Mouse (Mus musculus) midbrain, postnatal 0 days (tissue): Measurements from ENCODE around the gene Fkbp15. TPM values are rescaled to one million over a fixed set of nuclear protein-coding genes. Genes with fewer than 3 reads are reported as not detected.
A peak's percentile ranks its signal among the peaks of the same experiment; 100 is the strongest.

ENCODE experiments used
- ATAC-seq: fragments of 200-750 bp; cut with Nextera tagmentation; 2 replicates; pipeline ENCODE4 v1.8.0; 2017; ENCODE audit warnings: moderate number of reproducible peaks, mild to moderate bottlenecking, moderate TSS enrichment, moderate library complexity; ENCODE audit not compliant: low FRiP score
- DNase-seq: peaks from one replicate; pipeline ENCODE4 v3.0.0-alpha.2; 2015; ENCODE audit warnings: low spot score
- H3K27ac ChIP-seq: fragments of 300-500 bp; sonication (generic); 2 replicates; pipeline ENCODE4 v1.5.1; 2014; ENCODE audit warnings: low read depth, mild to moderate bottlenecking, low read length, mixed read lengths
- H3K27me3 ChIP-seq: fragments of 300-500 bp; sonication (generic); 2 replicates; pipeline ENCODE4 v1.6.1; 2014; ENCODE audit warnings: low read length, control low read depth, mixed read lengths; ENCODE audit not compliant: insufficient read depth
- H3K36me3 ChIP-seq: fragments of 300-500 bp; sonication (generic); 2 replicates; pipeline ENCODE4 v1.6.1; 2014; ENCODE audit warnings: low read length, control low read depth, mixed read lengths; ENCODE audit not compliant: insufficient read depth
- H3K4me1 ChIP-seq: fragments of 300-500 bp; sonication (generic); 2 replicates; pipeline ENCODE4 v1.6.1; 2014; ENCODE audit warnings: mild to moderate bottlenecking, control low read depth, antibody characterized with exemption, low read length, mixed read lengths; ENCODE audit not compliant: insufficient read depth
- H3K4me2 ChIP-seq: fragments of 300-500 bp; sonication (generic); 2 replicates; pipeline ENCODE4 v1.6.1; 2014; ENCODE audit warnings: low read depth, mild to moderate bottlenecking, low read length, mixed read lengths; ENCODE audit not compliant: poor library complexity, severe bottlenecking
- H3K4me3 ChIP-seq: fragments of 300-500 bp; sonication (generic); 2 replicates; pipeline ENCODE4 v1.5.1; 2014; ENCODE audit warnings: low read depth, mild to moderate bottlenecking, low read length, moderate library complexity
- H3K9ac ChIP-seq: fragments of 300-500 bp; sonication (generic); replicated peaks from 2 replicates; pipeline ENCODE4 v1.6.1; 2014; ENCODE audit warnings: mild to moderate bottlenecking, low read length, moderate library complexity, mixed read lengths; ENCODE audit not compliant: poor library complexity, severe bottlenecking
- H3K9me3 ChIP-seq: fragments of 300-500 bp; sonication (generic); 2 replicates; pipeline ENCODE4 v1.6.1; 2016; ENCODE audit warnings: low read length, control low read depth
- CTCF ChIP-seq: IDR thresholded peaks from 2 replicates; pipeline ENCODE4 v1.5.1; 2016; ENCODE audit warnings: antibody characterized with exemption, mild to moderate bottlenecking
- WGBS: fragments of 180-500 bp; shearing (Covaris S2); extraction: QIAGEN DNeasy Blood & Tissue Kit; methylation state at CpG from one replicate; pipeline ENCODE4 v1.1.7; 2014; 5-methylcytosine and 5-hydroxymethylcytosine counted together
- polyA plus RNA-seq: library from polyadenylated mRNA; unstranded; fragments of >200 nt; fragmentation: Nextera tagmentation; extraction: Ambion mirVana; gene quantifications from 2 replicates; pipeline ENCODE4 v1.2.1, GENCODE M21; 2015
- total RNA-seq: library from RNA; depleted of rRNA; stranded (reverse); fragments of >200 nt; gene quantifications from 2 replicates; pipeline ENCODE4 v1.2.3, GENCODE M21; 2014; rRNA removed

Fkbp15 gene
- total and polyA plus RNA-seq, 2 experiments from 2014 or later, result 20.2 to 37.5 TPM

- Histone ChIP-seq H3K36me3 (no peaks in the 10 kb centered on the region), H3K4me1 (no peaks in the 10 kb centered on the region), H3K27me3 (no peaks in the 10 kb centered on the region), H3K4me3 (no peak overlapping the region), H3K27ac (no peak overlapping the region), H3K4me2 (no peak overlapping the region), H3K9me3 (no peaks in the 10 kb centered on the region), H3K9ac (no peak overlapping the region)
- DNase-seq (no peak), ATAC-seq (no peak)
- WGBS, result 77% methylated on average over 8 of the region's 8 CpGs
- no peak for TF ChIP-seq CTCF
Measured at GRCm38 (mm10) chr4:62254551-62254950, 105.8 kb downstream of the Fkbp15 start.

- 87% methylated on average over 4 of the region's 4 CpGs for WGBS
- TF ChIP-seq CTCF, result no peak
- H3K27ac ChIP-seq, result no peak overlapping the region
- no peaks in the 10 kb centered on the region for H3K36me3 ChIP-seq
- H3K9me3 ChIP-seq, result no peaks in the 10 kb centered on the region
- ATAC-seq, result no peak
- H3K9ac ChIP-seq, result no peak overlapping the region
- no peaks in the 10 kb centered on the region for H3K4me1 ChIP-seq
- no peaks in the 10 kb centered on the region for H3K27me3 ChIP-seq
- no peak overlapping the region for H3K4me2 ChIP-seq
- no peak for DNase-seq
- H3K4me3 ChIP-seq, result no peak overlapping the region
Measured at GRCm38 (mm10) chr4:62251776-62252175, 108.6 kb downstream of the Fkbp15 start.

GRCm38 (mm10) chr4:62250896-62251544 lies 109.3 kb downstream of the Fkbp15 start:
- DNase-seq (no peak), ATAC-seq (no peak)
- no peak overlapping the region for H3K4me3 ChIP-seq
- no peaks in the 10 kb centered on the region for H3K9me3 ChIP-seq
- H3K4me2 ChIP-seq, result no peak overlapping the region
- H3K9ac ChIP-seq, result no peak overlapping the region
- H3K27me3 ChIP-seq, result no peaks in the 10 kb centered on the region
- peak; percentile 54 for TF ChIP-seq CTCF
- no peaks in the 10 kb centered on the region for H3K36me3 ChIP-seq
- no peak overlapping the region for H3K27ac ChIP-seq
- H3K4me1 ChIP-seq, result no peaks in the 10 kb centered on the region
- WGBS, result 38% methylated on average over 3 of the region's 3 CpGs

Other genes starting within 250 kb of the Fkbp15 start
- gene Mup21, start 209.7 kb downstream of the Fkbp15 start, total RNA-seq, result not detected in 2 replicates
- not detected in 2 replicates for gene Mup21, start 209.7 kb downstream of the Fkbp15 start, polyA plus RNA-seq
- gene Zfp37, start 129.5 kb downstream of the Fkbp15 start, total RNA-seq, result 25.1 and 30.3 TPM in 2 replicates
- 18.9 and 20.5 TPM in 2 replicates for gene Zfp37, start 129.5 kb downstream of the Fkbp15 start, polyA plus RNA-seq
- gene Slc31a2, start 98.0 kb downstream of the Fkbp15 start, total RNA-seq, result 18.0 and 23.8 TPM in 2 replicates
- 12.0 and 13.2 TPM in 2 replicates for gene Slc31a2, start 98.0 kb downstream of the Fkbp15 start, polyA plus RNA-seq
- 15.0 and 21.7 TPM in 2 replicates for gene Slc31a1, start 179 bp upstream of the Fkbp15 start, total RNA-seq
- gene Slc31a1, start 179 bp upstream of the Fkbp15 start, polyA plus RNA-seq, result 30.9 and 33.3 TPM in 2 replicates
- 41.2 and 62.1 TPM in 2 replicates for gene Cdc26, start 48.1 kb upstream of the Fkbp15 start, total RNA-seq
- 73.1 and 73.4 TPM in 2 replicates for gene Cdc26, start 48.1 kb upstream of the Fkbp15 start, polyA plus RNA-seq
- gene Prpf4, start 48.2 kb upstream of the Fkbp15 start, total RNA-seq, result 13.4 and 16.0 TPM in 2 replicates
- 12.8 TPM in 2 replicates for gene Prpf4, start 48.2 kb upstream of the Fkbp15 start, polyA plus RNA-seq
- gene Rnf183, start 74.7 kb upstream of the Fkbp15 start, total RNA-seq, result 0.85 TPM in 1 of 2 replicates, not detected in the other
- 0.11 and 0.39 TPM in 2 replicates for gene Rnf183, start 74.7 kb upstream of the Fkbp15 start, polyA plus RNA-seq
- gene Wdr31, start 110.3 kb upstream of the Fkbp15 start, total RNA-seq, result 9.4 and 13.1 TPM in 2 replicates
- 25.1 and 25.9 TPM in 2 replicates for gene Wdr31, start 110.3 kb upstream of the Fkbp15 start, polyA plus RNA-seq
- 1.5 and 1.7 TPM in 2 replicates for gene Bspry, start 119.5 kb upstream of the Fkbp15 start, total RNA-seq
- gene Bspry, start 119.5 kb upstream of the Fkbp15 start, polyA plus RNA-seq, result 0.49 and 0.84 TPM in 2 replicates
- 2.9 and 5.3 TPM in 2 replicates for gene Hdhd3, start 142.9 kb upstream of the Fkbp15 start, total RNA-seq
- gene Hdhd3, start 142.9 kb upstream of the Fkbp15 start, polyA plus RNA-seq, result 4.9 and 5.3 TPM in 2 replicates
- 38.6 and 49.3 TPM in 2 replicates for gene Alad, start 159.4 kb upstream of the Fkbp15 start, total RNA-seq
- gene Alad, start 159.4 kb upstream of the Fkbp15 start, polyA plus RNA-seq, result 74.6 and 80.9 TPM in 2 replicates
- gene Pole3, start 164.5 kb upstream of the Fkbp15 start, total RNA-seq, result 24.0 and 25.6 TPM in 2 replicates
- gene Pole3, start 164.5 kb upstream of the Fkbp15 start, polyA plus RNA-seq, result 52.6 and 57.3 TPM in 2 replicates
- 0.38 and 1.6 TPM in 2 replicates for gene 4933430I17Rik, start 164.8 kb upstream of the Fkbp15 start, total RNA-seq
- 0.80 and 0.93 TPM in 2 replicates for gene 4933430I17Rik, start 164.8 kb upstream of the Fkbp15 start, polyA plus RNA-seq
- 89.4 and 109 TPM in 2 replicates for gene Rgs3, start 199.3 kb upstream of the Fkbp15 start, total RNA-seq
- 54.6 and 55.6 TPM in 2 replicates for gene Rgs3, start 199.3 kb upstream of the Fkbp15 start, polyA plus RNA-seq